Mouse (Mus musculus) embryo, embryonic 11 days (tissue): ENCODE data around the gene Srgap3.
A peak's percentile ranks its signal among the peaks of the same experiment; 100 is the strongest.

Source experiments
- DNase-seq: peaks from one replicate; pipeline ENCODE4 v3.0.0-alpha.2; 2015

Srgap3 gene

GRCm38 (mm10) chr6:112809658-112810520 lies 137.2 kb downstream of the Srgap3 start:
- peak; percentile 79 for DNase-seq

- no peak for DNase-seq
Measured at GRCm38 (mm10) chr6:112808738-112809137, 138.3 kb downstream of the Srgap3 start.

DNA sequence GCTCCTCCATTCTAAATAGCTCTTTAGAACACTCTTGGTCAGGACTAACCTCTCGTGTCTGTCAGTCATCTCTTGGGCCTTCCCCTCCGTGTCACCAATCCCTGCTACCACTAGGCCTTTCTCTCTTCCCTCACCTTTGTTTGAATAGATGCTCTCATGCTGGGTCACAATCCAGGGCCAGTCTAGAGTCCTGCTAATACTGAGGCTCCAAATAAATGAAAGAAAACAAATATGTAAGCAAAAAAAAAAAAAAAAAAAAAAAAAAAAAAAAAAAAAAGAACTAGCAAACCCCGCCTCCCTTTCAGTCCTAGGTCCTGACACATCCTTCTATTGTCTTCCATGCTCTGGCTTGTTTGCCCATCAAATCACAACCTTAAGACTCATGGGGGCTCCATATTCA lies 145.1 kb downstream of the Srgap3 start:
- no peak for DNase-seq

DNA sequence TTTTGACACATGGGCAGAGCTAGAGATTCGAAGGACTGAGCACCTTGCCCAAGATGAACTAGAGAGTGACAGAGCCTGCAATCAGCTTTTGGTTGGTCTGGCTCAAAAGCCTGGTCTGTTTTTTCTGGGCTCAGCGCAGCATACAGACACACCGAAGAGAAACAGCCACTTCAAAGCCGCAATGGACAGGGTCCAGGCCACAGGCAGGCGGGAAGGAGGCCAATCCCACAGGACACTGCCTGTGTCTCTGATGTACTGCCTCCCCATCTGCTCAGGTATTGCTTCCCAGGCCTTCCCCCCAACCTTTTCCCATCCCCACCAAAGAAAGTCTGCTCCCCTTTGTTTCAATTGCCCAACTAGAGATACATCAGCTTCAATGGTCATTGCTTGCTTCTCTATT lies 148.7 kb downstream of the Srgap3 start:
- no peak for DNase-seq

GRCm38 (mm10) chr6:112796607-112797006 lies 150.5 kb downstream of the Srgap3 start:
- no peak for DNase-seq

DNA sequence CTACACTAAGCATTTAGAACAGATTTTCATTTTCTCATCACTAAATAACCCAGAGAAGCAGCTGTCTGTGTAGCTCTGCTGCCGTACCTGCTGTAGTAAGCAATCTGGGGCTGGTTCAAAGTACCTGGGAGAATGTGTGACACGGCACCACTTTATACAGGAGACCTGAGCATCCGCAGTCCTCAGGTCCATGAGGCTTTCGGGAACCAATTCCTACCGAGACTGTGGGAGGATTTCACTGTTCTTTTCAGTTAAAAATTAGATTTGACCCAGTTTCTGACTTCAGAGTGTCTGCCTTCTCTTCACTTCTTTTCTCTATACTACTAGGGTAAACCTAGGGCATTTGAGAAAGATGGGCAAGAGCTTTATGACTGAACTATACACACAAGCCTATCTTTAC lies 153.2 kb downstream of the Srgap3 start:
- no peak for DNase-seq

DNA sequence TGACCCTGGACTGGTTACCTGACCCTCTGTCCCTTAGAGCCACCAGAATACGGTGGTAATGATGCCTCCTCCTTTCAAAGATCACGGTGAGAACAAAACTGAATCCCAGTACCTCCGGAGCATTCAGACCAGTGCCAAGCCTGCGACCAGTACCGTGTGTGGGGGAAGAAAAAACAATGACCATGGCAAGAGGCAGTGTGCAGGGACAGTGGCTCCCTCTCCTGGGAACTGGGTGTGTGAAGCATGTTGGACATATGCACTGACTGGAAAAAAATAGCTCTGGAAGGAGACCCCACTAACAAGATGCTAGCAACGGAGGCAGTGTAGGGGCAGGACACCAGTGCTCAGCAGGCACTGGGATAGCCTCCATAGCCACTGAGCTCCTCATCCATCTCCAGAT lies 157.2 kb downstream of the Srgap3 start:
- no peak for DNase-seq

DNA sequence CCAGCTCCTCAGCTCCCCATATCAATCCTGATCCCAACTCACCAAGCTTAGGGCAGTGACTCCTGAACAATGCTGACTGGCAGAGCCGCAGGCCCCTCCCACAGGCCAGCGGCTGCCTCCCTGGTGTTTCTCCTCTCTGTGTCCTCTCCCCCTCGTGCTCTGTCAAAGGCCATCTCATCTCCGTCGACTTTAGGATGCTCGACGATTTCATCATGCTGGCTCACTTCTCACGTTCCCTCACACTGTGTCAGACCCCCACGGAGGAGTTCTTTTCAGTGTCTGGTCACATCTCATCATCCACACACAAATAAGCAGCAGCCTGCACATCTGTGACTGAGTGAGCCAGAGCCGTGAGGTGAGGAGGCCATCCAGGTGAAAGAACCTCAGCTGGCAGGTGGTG lies 158.4 kb downstream of the Srgap3 start:
- no peak for DNase-seq

DNA sequence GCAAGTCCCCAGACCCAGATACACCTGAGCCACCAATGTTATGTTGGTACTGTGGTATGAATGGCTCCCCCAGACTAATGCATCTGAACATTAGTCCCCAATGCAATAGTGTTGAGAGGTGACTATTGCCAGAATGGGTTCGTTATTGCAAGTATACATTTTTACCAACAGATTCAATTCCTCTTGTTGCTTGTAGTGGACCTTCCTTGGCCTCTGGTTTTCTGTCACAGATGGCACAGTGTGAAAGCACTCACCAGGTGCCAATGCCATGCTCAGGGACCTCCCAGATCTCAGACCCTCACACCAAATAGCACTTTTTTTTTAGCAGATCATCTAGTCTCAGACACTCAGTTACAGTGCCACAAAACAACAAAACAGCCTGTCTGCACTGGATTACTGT lies 158.9 kb downstream of the Srgap3 start:
- DNase-seq = no peak

DNA sequence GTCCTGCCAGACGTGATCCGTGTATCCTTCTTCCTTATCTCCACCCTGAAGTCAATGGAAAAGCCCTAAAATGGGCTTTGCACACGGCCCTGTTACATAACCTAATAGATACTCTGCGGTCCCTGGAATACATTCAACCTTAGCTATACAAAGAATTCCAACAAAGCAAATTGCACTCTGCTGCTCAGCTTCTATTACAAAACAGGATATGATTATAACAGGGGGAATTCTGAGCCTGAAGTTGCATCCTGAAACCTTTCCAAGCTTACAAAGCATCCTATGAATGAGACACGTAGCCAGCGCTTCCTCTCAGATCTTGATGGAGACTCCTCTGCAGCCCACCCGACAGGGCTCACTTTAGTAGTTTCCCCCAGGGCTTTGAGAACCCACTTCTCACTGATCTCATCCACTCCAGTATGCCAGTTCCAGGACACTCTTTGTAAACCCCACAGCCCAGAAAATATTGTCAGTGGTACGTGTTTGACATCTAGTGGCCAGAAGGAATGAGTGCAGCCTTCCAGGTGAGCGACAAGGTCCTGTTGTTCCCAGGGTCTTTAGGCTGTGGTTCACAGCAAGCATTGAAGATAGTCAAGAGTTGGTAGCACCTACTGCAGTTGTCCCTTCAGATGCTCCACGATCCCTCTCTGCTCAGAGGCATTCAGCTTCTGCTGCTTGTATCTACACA lies 165.5 kb downstream of the Srgap3 start:
- DNase-seq = peak; percentile 13

GRCm38 (mm10) chr6:112778211-112778610 lies 168.9 kb downstream of the Srgap3 start:
- DNase-seq = no peak

DNA sequence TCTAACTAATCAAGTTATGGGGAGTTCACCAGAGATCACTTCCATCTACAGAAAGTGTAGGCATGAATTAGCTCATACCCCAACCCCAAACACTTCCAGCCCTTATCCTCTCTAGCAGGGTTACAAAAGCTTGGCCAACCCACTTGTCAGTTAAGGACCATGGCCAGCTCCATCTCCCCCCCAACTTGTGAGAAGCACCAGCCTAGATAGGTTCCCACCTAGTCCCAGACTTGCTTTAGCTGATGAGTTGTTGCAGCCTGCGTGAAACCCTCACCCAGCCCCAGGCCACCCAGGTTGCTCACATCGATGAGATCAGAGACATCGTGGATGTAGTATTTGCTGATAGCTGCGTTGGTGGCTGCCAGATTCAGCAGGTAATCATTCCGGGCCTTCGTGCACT lies 170.3 kb downstream of the Srgap3 start:
- peak; percentile 24 for DNase-seq

- DNase-seq = no peak
Measured at GRCm38 (mm10) chr6:112773754-112774153, 173.3 kb downstream of the Srgap3 start.

GRCm38 (mm10) chr6:112770996-112771395 lies 176.1 kb downstream of the Srgap3 start:
- DNase-seq = no peak

GRCm38 (mm10) chr6:112758541-112758940 lies 188.5 kb downstream of the Srgap3 start:
- peak; percentile 60 for DNase-seq

- no peak for DNase-seq
Measured at GRCm38 (mm10) chr6:112756866-112757265, 190.2 kb downstream of the Srgap3 start.

DNA sequence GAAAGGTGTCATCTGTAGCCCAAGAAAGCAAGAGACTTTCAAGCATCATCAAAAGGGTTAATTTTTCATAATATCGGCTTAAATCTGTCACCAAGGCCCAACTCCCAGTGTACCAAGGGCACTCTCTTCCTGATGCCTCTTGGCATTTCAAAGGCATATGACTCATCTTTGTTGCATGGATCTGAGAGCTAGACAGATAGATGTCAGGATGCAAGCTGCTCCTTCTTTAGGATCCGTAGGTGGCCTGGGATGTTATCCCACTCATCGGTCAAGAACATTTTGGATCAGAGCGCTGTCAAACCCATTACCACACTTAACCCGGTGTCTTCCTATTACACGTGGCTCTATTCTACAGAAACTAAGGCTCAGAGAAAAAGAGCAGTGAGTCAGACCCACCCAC lies 192.1 kb downstream of the Srgap3 start:
- no peak for DNase-seq

GRCm38 (mm10) chr6:112752517-112752916 lies 194.5 kb downstream of the Srgap3 start:
- DNase-seq = no peak

GRCm38 (mm10) chr6:112752007-112752406 lies 195.1 kb downstream of the Srgap3 start:
- DNase-seq = no peak

- DNase-seq = no peak
Measured at GRCm38 (mm10) chr6:112742297-112742696, 204.8 kb downstream of the Srgap3 start.

- no peak for DNase-seq
Measured at GRCm38 (mm10) chr6:112741766-112742165, 205.3 kb downstream of the Srgap3 start.

- no peak for DNase-seq
Measured at GRCm38 (mm10) chr6:112739635-112740034, 207.4 kb downstream of the Srgap3 start.

- DNase-seq = no peak
Measured at GRCm38 (mm10) chr6:112738924-112739323, 208.1 kb downstream of the Srgap3 start.

GRCm38 (mm10) chr6:112736471-112736870 lies 210.6 kb downstream of the Srgap3 start:
- DNase-seq = no peak
